Mouse (Mus musculus): Measurements from ENCODE around the gene Ficd. TPM values are rescaled to one million over a fixed set of nuclear protein-coding genes. Genes with fewer than 3 reads are reported as not detected.

Ficd gene
- polyA plus RNA-seq, 1 experiment from 2014 or later = 2.0 TPM

DNA sequence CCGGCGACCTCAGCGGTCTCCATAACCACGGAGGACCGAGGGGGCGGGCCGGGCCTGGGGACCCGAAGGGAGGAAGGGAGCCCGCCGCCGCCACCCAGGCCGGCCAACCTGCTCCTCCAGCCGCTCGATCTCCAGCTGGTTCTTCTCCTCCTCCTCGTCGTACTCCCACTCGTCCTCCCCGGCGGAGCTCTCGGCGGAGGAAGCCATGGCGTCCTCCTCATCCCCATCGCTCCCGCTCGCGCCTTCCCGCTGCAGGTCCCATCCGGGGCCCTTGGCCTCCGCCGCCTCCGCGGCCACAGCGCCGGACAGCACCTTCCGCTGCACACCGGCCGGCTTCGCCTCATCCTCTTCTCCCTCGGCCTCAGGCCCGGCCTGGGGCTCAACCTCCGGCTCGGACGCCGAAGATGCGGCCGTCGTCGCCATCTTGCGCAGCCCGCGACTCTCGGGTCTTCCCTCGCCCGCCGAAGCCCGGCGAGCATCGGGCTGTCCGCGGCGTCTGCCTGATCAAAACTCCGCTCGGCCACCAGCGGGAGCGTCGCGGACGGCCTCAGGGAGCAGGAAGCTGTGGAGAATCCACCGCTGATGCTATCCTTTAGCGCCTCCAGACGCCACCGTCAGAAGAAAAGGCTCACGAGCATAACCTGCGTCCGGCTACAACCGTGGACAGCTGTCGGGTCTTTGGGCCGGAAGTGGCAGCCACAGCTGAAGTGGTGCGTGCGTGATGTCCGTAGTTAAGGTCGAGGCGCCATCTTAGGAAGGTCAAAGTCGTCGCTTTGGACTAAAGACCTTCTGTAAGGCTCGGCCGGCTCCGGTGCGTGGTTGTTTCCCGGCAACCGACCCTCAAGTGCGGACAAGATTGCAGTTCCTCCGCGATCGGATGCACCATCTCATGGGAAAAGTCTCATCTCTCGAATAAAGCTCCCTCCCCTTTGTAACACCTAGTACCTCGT, 35.9 kb downstream of the Ficd start:
- no peaks in the 10 kb centered on the region for H3K9me3 ChIP-seq (replicated peaks; ENCODE audit: control insufficient read depth, low read length)
- ATAC-seq (replicated peaks; ENCODE audit: insufficient number of reproducible peaks, low FRiP score, low TSS enrichment, low read depth) = peak; percentile 66
- peak overlapping the region; percentile 78 for H3K4me2 ChIP-seq (ENCODE audit: low read depth, low read length)
- under 1% methylated on average over 94 of the region's 97 CpGs for WGBS
- H3K36me3 ChIP-seq (replicated peaks; ENCODE audit: control insufficient read depth, insufficient read depth, low read depth, low read length) = no peaks in the 10 kb centered on the region; the same call in none of the 2 replicates
- DNase-seq (ENCODE audit: low spot score) = peak; percentile 91
- no peaks in the 10 kb centered on the region for H3K27me3 ChIP-seq (ENCODE audit: control insufficient read depth, insufficient read depth, low read length)
- peak overlapping the region; percentile 94 for H3K9ac ChIP-seq (replicated peaks; ENCODE audit: low read length)
- peak overlapping the region; percentile 83 for H3K4me3 ChIP-seq (ENCODE audit: low read depth, low read length)
- 0 out of 2 replicates have a peak, but pooled peaks cover 2% of the 10 kb centered on the region for H3K4me1 ChIP-seq (ENCODE audit: control insufficient read depth, insufficient read depth, low read length)
- peak overlapping the region; percentile 91 for H3K27ac ChIP-seq (replicated peaks; ENCODE audit: low read depth, low read length)

DNA sequence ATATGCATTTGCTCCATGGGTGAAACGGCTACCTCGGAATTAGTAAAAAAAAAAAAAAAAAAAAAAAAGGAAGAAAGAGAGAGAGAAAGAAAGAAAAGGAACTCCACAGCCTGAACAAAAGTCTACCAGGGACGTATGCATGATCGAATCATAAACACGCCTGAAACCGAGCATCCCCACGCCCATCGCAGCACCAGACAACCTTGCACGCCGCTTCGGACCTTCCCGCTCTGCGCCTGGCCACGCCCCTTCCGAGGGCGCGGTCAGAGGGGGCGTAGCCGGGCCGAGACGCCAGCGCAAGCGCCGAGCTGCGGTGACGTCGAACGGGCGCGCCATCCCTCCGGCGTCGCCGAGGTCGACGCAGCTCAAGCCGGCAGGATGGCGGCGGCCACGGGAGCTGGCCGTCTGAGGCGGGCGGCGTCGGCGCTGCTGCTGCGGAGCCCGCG, 36.9 kb downstream of the Ficd start, which contains the start of the genes Sart3 and Iscu:
Gene Sart3 (minus strand): TSS at position 61 of the 446 bp plus-strand sequence.
Gene Iscu (plus strand): TSS at position 299 of the 446 bp plus-strand sequence.
- Histone ChIP-seq H3K4me3 (ENCODE audit: low read depth, low read length) (peak within 1 kb of the TSS; percentile 83), H3K27ac (replicated peaks; ENCODE audit: low read depth, low read length) (peak within 1 kb of the TSS; percentile 91), H3K27me3 (ENCODE audit: control insufficient read depth, insufficient read depth, low read length) (no peaks in the 10 kb centered on the region), H3K4me2 (ENCODE audit: low read depth, low read length) (peak within 1 kb of the TSS; percentile 78), H3K36me3 (replicated peaks; ENCODE audit: control insufficient read depth, insufficient read depth, low read depth, low read length) (no peaks in the 10 kb centered on the region; the same call in none of the 2 replicates), H3K9ac (replicated peaks; ENCODE audit: low read length) (peak within 1 kb of the TSS; percentile 94), H3K4me1 (ENCODE audit: control insufficient read depth, insufficient read depth, low read length) (0 out of 2 replicates have a peak, but pooled peaks cover 2% of the 10 kb centered on the region), H3K9me3 (replicated peaks; ENCODE audit: control insufficient read depth, low read length) (no peaks in the 10 kb centered on the region)
- WGBS = under 1% methylated on average over 47 of the region's 49 CpGs
- peak; percentile 97 for DNase-seq (ENCODE audit: low spot score)
- peak; percentile 68 for ATAC-seq (replicated peaks; ENCODE audit: insufficient number of reproducible peaks, low FRiP score, low TSS enrichment, low read depth)

DNA sequence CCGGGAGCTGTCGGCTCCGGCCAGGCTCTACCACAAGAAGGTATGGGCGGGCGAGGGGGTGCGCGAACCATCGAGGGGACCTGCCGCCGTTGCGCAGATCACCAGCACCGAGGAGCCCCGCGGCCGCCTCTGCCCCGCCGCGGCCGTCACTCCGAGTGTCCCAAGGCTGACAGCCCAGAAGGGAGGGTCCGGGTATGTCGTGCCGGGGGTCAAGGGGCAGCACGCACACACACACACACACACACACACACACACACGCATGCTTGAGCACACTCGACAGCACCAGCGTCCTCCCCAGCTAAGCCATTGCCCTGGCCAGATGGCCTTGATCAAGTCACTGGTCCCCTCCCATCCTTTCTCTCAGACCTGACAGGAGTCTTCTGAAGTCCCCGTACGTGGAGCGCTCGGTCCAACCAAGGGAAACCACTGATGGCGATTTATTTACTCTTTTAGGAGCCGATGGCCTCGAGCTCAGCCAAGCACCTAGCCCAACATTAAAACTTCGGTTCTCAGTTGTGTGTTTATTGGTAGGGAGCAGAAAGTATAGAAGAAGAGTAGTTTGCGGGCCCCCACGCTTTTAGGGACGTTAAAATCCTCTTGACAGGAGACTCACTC, 37.4 kb downstream of the Ficd start:
- DNase-seq (ENCODE audit: low spot score) = no peak
- Histone ChIP-seq H3K27ac (replicated peaks; ENCODE audit: low read depth, low read length) (0 out of 2 replicates have a peak overlapping the region, but pooled peaks have one; percentile 91), H3K27me3 (ENCODE audit: control insufficient read depth, insufficient read depth, low read length) (no peaks in the 10 kb centered on the region), H3K4me1 (ENCODE audit: control insufficient read depth, insufficient read depth, low read length) (0 out of 2 replicates have a peak, but pooled peaks cover 2% of the 10 kb centered on the region), H3K4me3 (ENCODE audit: low read depth, low read length) (peak overlapping the region; percentile 83), H3K36me3 (replicated peaks; ENCODE audit: control insufficient read depth, insufficient read depth, low read depth, low read length) (no peaks in the 10 kb centered on the region; the same call in none of the 2 replicates), H3K9ac (replicated peaks; ENCODE audit: low read length) (peak overlapping the region; percentile 75), H3K4me2 (ENCODE audit: low read depth, low read length) (peak overlapping the region; percentile 78), H3K9me3 (replicated peaks; ENCODE audit: control insufficient read depth, low read length) (no peaks in the 10 kb centered on the region)
- ATAC-seq (replicated peaks; ENCODE audit: insufficient number of reproducible peaks, low FRiP score, low TSS enrichment, low read depth) = peak; percentile 16
- WGBS = 2% methylated on average over 33 of the region's 38 CpGs

DNA sequence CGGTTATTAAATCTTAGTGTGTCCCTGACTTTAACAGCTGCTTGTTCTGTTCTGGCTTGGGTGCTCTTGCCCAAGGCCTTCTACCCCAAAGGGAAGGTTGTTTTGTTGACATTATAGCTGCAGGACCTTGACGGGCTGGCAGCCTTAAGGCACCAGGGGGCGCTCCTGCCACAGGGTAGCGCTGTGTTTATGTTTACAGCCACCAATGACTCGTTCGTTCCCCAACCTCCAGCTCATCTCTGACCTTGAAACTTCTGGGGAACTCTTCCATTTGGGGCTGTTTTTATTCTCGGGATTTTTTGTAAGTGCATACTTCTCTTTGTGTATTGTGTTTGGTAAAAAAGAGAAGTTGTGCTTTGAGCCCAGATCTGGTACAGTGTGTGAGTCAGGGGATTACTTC, 38.1 kb downstream of the Ficd start:
- H3K27me3 ChIP-seq (ENCODE audit: control insufficient read depth, insufficient read depth, low read length) = no peaks in the 10 kb centered on the region
- under 1% methylated on average over 7 of the region's 7 CpGs for WGBS
- 0 out of 2 replicates have a peak, but pooled peaks cover 2% of the 10 kb centered on the region for H3K4me1 ChIP-seq (ENCODE audit: control insufficient read depth, insufficient read depth, low read length)
- H3K9ac ChIP-seq (replicated peaks; ENCODE audit: low read length) = no peak overlapping the region
- DNase-seq (ENCODE audit: low spot score) (peak; percentile 86), ATAC-seq (replicated peaks; ENCODE audit: insufficient number of reproducible peaks, low FRiP score, low TSS enrichment, low read depth) (0 out of 2 replicates have a peak, but pooled peaks have one; percentile 22)
- no peaks in the 10 kb centered on the region; the same call in none of the 2 replicates for H3K36me3 ChIP-seq (replicated peaks; ENCODE audit: control insufficient read depth, insufficient read depth, low read depth, low read length)
- H3K4me2 ChIP-seq (ENCODE audit: low read depth, low read length) = peak overlapping the region; percentile 78
- peak overlapping the region; percentile 83 for H3K4me3 ChIP-seq (ENCODE audit: low read depth, low read length)
- H3K27ac ChIP-seq (replicated peaks; ENCODE audit: low read depth, low read length) = no peak overlapping the region
- H3K9me3 ChIP-seq (replicated peaks; ENCODE audit: control insufficient read depth, low read length) = no peaks in the 10 kb centered on the region

DNA sequence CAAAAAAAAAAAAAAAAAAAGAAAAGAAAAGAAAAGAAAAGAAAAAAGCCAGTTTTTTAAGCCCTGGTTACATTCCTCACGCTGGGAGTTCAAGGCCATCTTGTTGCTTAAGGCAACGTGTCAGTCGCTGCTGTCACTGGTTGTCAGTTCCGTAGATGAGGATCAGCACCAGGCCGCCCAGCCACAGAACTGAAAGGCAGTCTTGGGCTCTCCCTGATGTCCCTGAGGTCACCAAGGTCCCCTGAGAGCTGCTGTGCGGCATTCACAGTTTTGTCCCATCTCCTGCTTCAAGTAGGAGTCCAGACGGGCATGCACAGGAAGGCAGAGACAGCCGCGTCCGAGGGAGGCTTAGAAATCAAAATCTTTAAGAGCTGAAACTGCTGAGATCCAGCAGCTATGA, 40.0 kb downstream of the Ficd start:
- Histone ChIP-seq H3K27me3 (ENCODE audit: control insufficient read depth, insufficient read depth, low read length) (no peaks in the 10 kb centered on the region), H3K4me3 (ENCODE audit: low read depth, low read length) (no peak overlapping the region), H3K36me3 (replicated peaks; ENCODE audit: control insufficient read depth, insufficient read depth, low read depth, low read length) (no peaks in the 10 kb centered on the region; the same call in none of the 2 replicates), H3K9ac (replicated peaks; ENCODE audit: low read length) (no peak overlapping the region), H3K4me1 (ENCODE audit: control insufficient read depth, insufficient read depth, low read length) (no peaks in the 10 kb centered on the region), H3K9me3 (replicated peaks; ENCODE audit: control insufficient read depth, low read length) (no peaks in the 10 kb centered on the region), H3K27ac (replicated peaks; ENCODE audit: low read depth, low read length) (no peak overlapping the region), H3K4me2 (ENCODE audit: low read depth, low read length) (no peak overlapping the region)
- no peak for DNase-seq (ENCODE audit: low spot score)
- 90% methylated on average over 10 of the region's 10 CpGs for WGBS
- ATAC-seq (replicated peaks; ENCODE audit: insufficient number of reproducible peaks, low FRiP score, low TSS enrichment, low read depth) = no peak

DNA sequence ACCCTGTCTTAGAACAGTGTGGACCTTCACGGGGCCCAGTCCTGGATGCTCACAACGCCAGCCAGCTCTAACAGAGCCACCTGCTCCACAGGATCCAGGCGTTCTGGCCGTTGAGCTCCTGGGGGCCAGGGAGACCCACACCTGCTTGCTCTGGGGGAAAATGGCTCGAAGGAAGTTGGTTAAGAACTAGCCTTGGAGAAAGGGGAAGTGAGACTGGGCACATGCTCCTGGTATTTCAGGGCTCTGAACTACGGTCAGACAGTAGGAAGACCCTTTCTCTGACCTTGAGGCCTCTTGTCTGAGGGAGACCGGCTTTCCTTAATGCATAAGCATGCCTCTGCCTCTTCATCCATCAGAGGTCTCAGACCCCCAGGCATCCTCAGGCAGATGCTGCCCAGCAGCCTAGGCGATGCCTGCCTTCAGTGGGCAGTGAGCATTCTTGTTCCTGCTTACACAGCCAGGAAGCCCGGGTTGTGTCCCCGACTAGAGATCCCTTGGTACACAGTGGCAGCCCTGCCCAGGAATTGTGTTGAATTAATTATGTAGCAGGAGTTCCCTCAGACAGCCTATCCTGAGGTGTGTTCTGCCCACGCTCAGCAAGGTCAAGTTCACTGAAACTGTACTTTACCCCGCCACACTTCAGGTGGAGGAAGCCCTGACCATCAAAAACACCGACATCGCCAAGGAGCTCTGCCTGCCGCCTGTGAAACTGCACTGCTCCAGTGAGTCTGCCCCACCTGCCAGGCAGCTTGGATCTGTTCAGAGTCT, 40.7 kb downstream of the Ficd start:
- 92% methylated on average over 15 of the region's 15 CpGs for WGBS
- H3K27ac ChIP-seq (replicated peaks; ENCODE audit: low read depth, low read length) = no peak overlapping the region
- no peaks in the 10 kb centered on the region for H3K9me3 ChIP-seq (replicated peaks; ENCODE audit: control insufficient read depth, low read length)
- no peak overlapping the region for H3K4me2 ChIP-seq (ENCODE audit: low read depth, low read length)
- no peaks in the 10 kb centered on the region; the same call in none of the 2 replicates for H3K36me3 ChIP-seq (replicated peaks; ENCODE audit: control insufficient read depth, insufficient read depth, low read depth, low read length)
- ATAC-seq (replicated peaks; ENCODE audit: insufficient number of reproducible peaks, low FRiP score, low TSS enrichment, low read depth) = no peak
- H3K4me1 ChIP-seq (ENCODE audit: control insufficient read depth, insufficient read depth, low read length) = no peaks in the 10 kb centered on the region
- no peaks in the 10 kb centered on the region for H3K27me3 ChIP-seq (ENCODE audit: control insufficient read depth, insufficient read depth, low read length)
- H3K9ac ChIP-seq (replicated peaks; ENCODE audit: low read length) = no peak overlapping the region
- DNase-seq (ENCODE audit: low spot score) = no peak
- H3K4me3 ChIP-seq (ENCODE audit: low read depth, low read length) = no peak overlapping the region

DNA sequence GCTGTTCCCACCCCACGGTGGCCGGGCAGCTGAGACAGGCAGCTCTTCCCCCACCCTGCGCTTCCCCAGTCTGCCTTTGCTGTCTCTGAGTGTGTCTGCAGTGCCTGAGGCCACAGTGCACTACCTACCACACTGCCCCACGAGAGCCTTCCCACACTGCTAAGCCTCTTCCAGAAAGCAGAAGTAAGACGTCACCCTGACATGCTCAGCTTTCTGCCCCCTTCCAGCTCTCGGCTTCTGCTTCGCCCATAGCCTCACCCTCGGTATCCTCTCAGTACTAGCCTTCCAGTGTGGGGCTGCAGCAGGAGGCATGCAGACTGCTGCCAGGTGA, 41.3 kb downstream of the Ficd start:
- Histone ChIP-seq H3K36me3 (replicated peaks; ENCODE audit: control insufficient read depth, insufficient read depth, low read depth, low read length) (no peaks in the 10 kb centered on the region; the same call in none of the 2 replicates), H3K27me3 (ENCODE audit: control insufficient read depth, insufficient read depth, low read length) (no peaks in the 10 kb centered on the region), H3K4me3 (ENCODE audit: low read depth, low read length) (no peak overlapping the region), H3K9ac (replicated peaks; ENCODE audit: low read length) (no peak overlapping the region), H3K9me3 (replicated peaks; ENCODE audit: control insufficient read depth, low read length) (no peaks in the 10 kb centered on the region), H3K4me2 (ENCODE audit: low read depth, low read length) (no peak overlapping the region), H3K27ac (replicated peaks; ENCODE audit: low read depth, low read length) (no peak overlapping the region), H3K4me1 (ENCODE audit: control insufficient read depth, insufficient read depth, low read length) (no peaks in the 10 kb centered on the region)
- ATAC-seq (replicated peaks; ENCODE audit: insufficient number of reproducible peaks, low FRiP score, low TSS enrichment, low read depth) (no peak), DNase-seq (ENCODE audit: low spot score) (no peak)
- 89% methylated on average over 8 of the region's 8 CpGs for WGBS
